Mouse (Mus musculus) MEL (cell line): ENCODE results near the gene Cspg4. TPM values are rescaled to one million over a fixed set of nuclear protein-coding genes. Genes with fewer than 3 reads are reported as not detected.

Source experiments
- DNase-seq: peaks from one replicate; pipeline ENCODE4 v3.0.0; 2011; ENCODE audit warnings: low read depth, low spot score
- H3K27ac ChIP-seq: 2 replicates; pipeline ENCODE4 v1.5.1; 2012; ENCODE audit warnings: low read depth, mild to moderate bottlenecking, control low read depth, low read length, moderate library complexity; ENCODE audit not compliant: control insufficient read depth
- H3K27me3 ChIP-seq, 2 experiments: fragments of 150-350 bp in 1 of 2; sonication (generic) in 1 of 2; 2 replicates each; pipeline ENCODE4 v1.6.1; 2012; ENCODE audit warnings: low read length in 2 of 2, mild to moderate bottlenecking in 2 of 2, improper control_type of control experiment in 1 of 2, moderate library complexity in 1 of 2; ENCODE audit not compliant: insufficient read depth in 2 of 2, control insufficient read depth in 1 of 2
- H3K36me3 ChIP-seq, 2 experiments: 2 replicates each; pipeline ENCODE4 v1.6.1; 2012 to 2014; ENCODE audit warnings: low read length in 2 of 2, improper control_type of control experiment in 1 of 2, inconsistent platforms in 1 of 2, mild to moderate bottlenecking in 1 of 2; ENCODE audit not compliant: insufficient read depth in 2 of 2, control insufficient read depth in 1 of 2
- H3K4me1 ChIP-seq, 2 experiments: fragments of 150-350 bp in 1 of 2; sonication (generic) in 1 of 2; 2 replicates each; pipeline ENCODE4 v1.6.1; 2012; ENCODE audit warnings: low read length in 2 of 2, improper control_type of control experiment in 1 of 2, mild to moderate bottlenecking in 1 of 2; ENCODE audit not compliant: insufficient read depth in 2 of 2, control insufficient read depth in 1 of 2
- H3K4me3 ChIP-seq, 2 experiments: fragments of 150-350 bp in 1 of 2; sonication (generic) in 1 of 2; 2 replicates each; pipeline ENCODE4 v1.5.1; 2012; ENCODE audit warnings: low read depth in 2 of 2, low read length in 2 of 2, mild to moderate bottlenecking in 2 of 2, moderate library complexity in 2 of 2, control low read depth in 1 of 2, improper control_type of control experiment in 1 of 2; ENCODE audit not compliant: control insufficient read depth in 1 of 2, insufficient read depth in 1 of 2
- H3K79me2 ChIP-seq: 2 replicates; pipeline ENCODE4 v1.6.1; 2012; ENCODE audit warnings: mild to moderate bottlenecking, low read length, moderate library complexity; ENCODE audit not compliant: control insufficient read depth, poor library complexity, insufficient read depth
- H3K9ac ChIP-seq: 2 replicates; pipeline ENCODE4 v1.6.1; 2012; ENCODE audit warnings: low read depth, mild to moderate bottlenecking, control low read depth, low read length, moderate library complexity; ENCODE audit not compliant: control insufficient read depth, poor library complexity, severe bottlenecking
- H3K9me3 ChIP-seq: fragments of 150-350 bp; sonication (generic); replicated peaks from 2 replicates; pipeline ENCODE4 v1.6.1; 2012; ENCODE audit warnings: mild to moderate bottlenecking, low read length, improper control_type of control experiment, moderate library complexity; ENCODE audit not compliant: insufficient read depth
- CHD2 ChIP-seq: IDR thresholded peaks from 2 replicates; pipeline ENCODE4 v1.6.1; 2011; ENCODE audit warnings: low read length, improper control_type of control experiment
- E2F4 ChIP-seq: IDR thresholded peaks from 2 replicates; pipeline ENCODE4 v1.6.1; 2011; ENCODE audit warnings: low read depth, low read length, improper control_type of control experiment, borderline replicate concordance
- ELF1 ChIP-seq: IDR thresholded peaks from 2 replicates; pipeline ENCODE4 v1.6.1; 2014; ENCODE audit warnings: low read depth, mild to moderate bottlenecking, inconsistent platforms, low read length, improper control_type of control experiment, moderate library complexity
- ETS1 ChIP-seq: IDR thresholded peaks from 2 replicates; pipeline ENCODE4 v1.6.1; 2012; ENCODE audit warnings: low read depth, mild to moderate bottlenecking, inconsistent platforms, low read length, improper control_type of control experiment, moderate library complexity
- GABPA ChIP-seq: IDR thresholded peaks from 2 replicates; pipeline ENCODE4 v1.6.1; 2012; ENCODE audit warnings: low read depth, mild to moderate bottlenecking, inconsistent platforms, low read length, improper control_type of control experiment, moderate library complexity
- GATA1 ChIP-seq: IDR thresholded peaks from 2 replicates; pipeline ENCODE4 v1.6.1; 2011; ENCODE audit warnings: low read depth, low read length, improper control_type of control experiment
- KAT2A ChIP-seq: conservative IDR thresholded peaks from 2 replicates; pipeline ENCODE4 v1.6.1; 2012; ENCODE audit warnings: low read depth, low read length, improper control_type of control experiment, inconsistent platforms
- MAFK ChIP-seq: IDR thresholded peaks from 2 replicates; pipeline ENCODE4 v1.6.1; 2011; ENCODE audit warnings: low read depth, mild to moderate bottlenecking, low read length, improper control_type of control experiment, borderline replicate concordance
- MYB ChIP-seq: IDR thresholded peaks from 2 replicates; pipeline ENCODE4 v1.6.1; 2011; ENCODE audit warnings: mild to moderate bottlenecking, low read depth, low read length, improper control_type of control experiment
- MYC ChIP-seq: IDR thresholded peaks from 2 replicates; pipeline ENCODE4 v1.6.1; 2011; ENCODE audit warnings: low read depth, mild to moderate bottlenecking, low read length, improper control_type of control experiment, moderate library complexity
- NRF1 ChIP-seq: IDR thresholded peaks from 2 replicates; pipeline ENCODE4 v1.6.1; 2014; ENCODE audit warnings: low read depth, mild to moderate bottlenecking, inconsistent platforms, low read length, improper control_type of control experiment, moderate library complexity; ENCODE audit not compliant: poor library complexity, insufficient read depth, severe bottlenecking
- POLR2AphosphoS2 ChIP-seq: IDR thresholded peaks from 2 replicates; pipeline ENCODE4 v1.6.1; 2011; ENCODE audit warnings: low read length, improper control_type of control experiment
- RAD21 ChIP-seq: IDR thresholded peaks from 2 replicates; pipeline ENCODE4 v1.6.1; 2011; ENCODE audit warnings: mild to moderate bottlenecking, low read depth, low read length, improper control_type of control experiment
- RCOR1 ChIP-seq: IDR thresholded peaks from 2 replicates; pipeline ENCODE4 v1.6.1; 2012; ENCODE audit warnings: low read depth, mild to moderate bottlenecking, inconsistent platforms, low read length, improper control_type of control experiment
- SIN3A ChIP-seq: IDR thresholded peaks from 2 replicates; pipeline ENCODE4 v1.6.1; 2012; ENCODE audit warnings: low read length, improper control_type of control experiment, inconsistent platforms
- TAL1 ChIP-seq: IDR thresholded peaks from 2 replicates; pipeline ENCODE4 v1.6.1; 2012; ENCODE audit warnings: mild to moderate bottlenecking, inconsistent platforms, low read length, moderate library complexity, mixed read lengths
- TBP ChIP-seq: IDR thresholded peaks from 2 replicates; pipeline ENCODE4 v1.8.0; 2011; ENCODE audit warnings: low read depth, low read length, improper control_type of control experiment
- TCF12 ChIP-seq: IDR thresholded peaks from 2 replicates; pipeline ENCODE4 v1.6.1; 2014; ENCODE audit warnings: low read depth, mild to moderate bottlenecking, inconsistent platforms, low read length, improper control_type of control experiment, moderate library complexity
- UBTF ChIP-seq: IDR thresholded peaks from 2 replicates; pipeline ENCODE4 v1.6.1; 2012; ENCODE audit warnings: low read depth, mild to moderate bottlenecking, inconsistent platforms, low read length, improper control_type of control experiment, moderate library complexity, borderline replicate concordance; ENCODE audit not compliant: insufficient read depth
- ZC3H11A ChIP-seq: IDR thresholded peaks from 2 replicates; pipeline ENCODE4 v1.6.1; 2012; ENCODE audit warnings: low read depth, mild to moderate bottlenecking, inconsistent platforms, low read length, improper control_type of control experiment
- polyA plus RNA-seq, 2 experiments: library from polyadenylated mRNA; stranded (reverse) in 1 of 2; unstranded in 1 of 2; fragments of >175 nt in 1 of 2; fragments of >200 nt in 1 of 2; gene quantifications; 2 replicates each; pipeline versions ENCODE4 v1.2.1 to v1.2.4; 2012; ENCODE audit warnings: low replicate concordance in 2 of 2, low read depth in 1 of 2; ENCODE audit not compliant: insufficient read length in 2 of 2, insufficient read depth in 1 of 2, missing spikeins in 1 of 2
- total RNA-seq: library from RNA; depleted of rRNA; stranded (reverse); fragments of 300-350 nt; gene quantifications from 2 replicates; pipeline ENCODE4 v1.2.3, GENCODE M21; 2012

Cspg4 gene
- total and polyA plus RNA-seq, 3 experiments, result 0.15 to 0.23 TPM; not detected in 1

GRCm38 (mm10) chr9:56924651-56925027 lies 59.8 kb downstream of the Cspg4 start (continued):
- peak; percentile 51 for TF ChIP-seq CHD2
- no peak for TF ChIP-seq RAD21
- TF ChIP-seq TBP, result no peak
- no peak for TF ChIP-seq MAFK
- no peak for TF ChIP-seq UBTF
- TF ChIP-seq NRF1, result no peak
- TF ChIP-seq RCOR1, result peak; percentile 27; the same call in 1 of the 2 replicates
- TF ChIP-seq MYB, result peak; percentile 52; the same call in 1 of the 2 replicates
- peak; percentile 24; the same call in 1 of the 2 replicates for TF ChIP-seq TAL1
- peak; percentile 71 for TF ChIP-seq SIN3A
- TF ChIP-seq, all 39 proteins: peak for 17

GRCm38 (mm10) chr9:56925291-56926024 lies 60.6 kb downstream of the Cspg4 start:
- H3K9me3 ChIP-seq, result no peaks in the 10 kb centered on the region
- H3K27ac ChIP-seq, result no peak overlapping the region; the same call in 1 of the 2 replicates
- no peaks in the 10 kb centered on the region for H3K27me3 ChIP-seq
- no peaks in the 10 kb centered on the region; the same call in 1 of the 2 replicates for H3K79me2 ChIP-seq
- no peak for TF ChIP-seq ETS1
- no peak for TF ChIP-seq MYB
- TF ChIP-seq ELF1, result no peak
- no peak for TF ChIP-seq TBP
- no peak for TF ChIP-seq POLR2AphosphoS2
- no peak for TF ChIP-seq MYC
- no peak for TF ChIP-seq NRF1
- TF ChIP-seq E2F4, result no peak
- no peak for TF ChIP-seq UBTF
- no peak for TF ChIP-seq KAT2A
- no peak for TF ChIP-seq TCF12
- TF ChIP-seq GATA1, result no peak
- TF ChIP-seq ZC3H11A, result no peak
- no peak for TF ChIP-seq GABPA
- TF ChIP-seq TAL1, result no peak
- TF ChIP-seq, all 39 proteins: peak for 0
- Histone ChIP-seq H3K36me3 (peaks cover 0 to 8% of the 10 kb centered on the region in 2 experiments; a peak in 2 of 4 replicates), H3K4me1 (peaks cover 5 to 30% of the 10 kb centered on the region in 2 experiments; a peak in 3 of 4 replicates), H3K4me3 (peak overlapping the region in 1 of 2 experiments; percentile 19; a peak in 1 of 4 replicates), H3K9ac (no peak overlapping the region)
- DNase-seq, result no peak
